Mouse (Mus musculus): ENCODE measurements around the gene H2-T22. TPM values are rescaled to one million over a fixed set of nuclear protein-coding genes. Genes with fewer than 3 reads are reported as not detected.

The H2-T22 gene
- total and polyA plus RNA-seq, 2 experiments = 110 to 138 TPM

DNA sequence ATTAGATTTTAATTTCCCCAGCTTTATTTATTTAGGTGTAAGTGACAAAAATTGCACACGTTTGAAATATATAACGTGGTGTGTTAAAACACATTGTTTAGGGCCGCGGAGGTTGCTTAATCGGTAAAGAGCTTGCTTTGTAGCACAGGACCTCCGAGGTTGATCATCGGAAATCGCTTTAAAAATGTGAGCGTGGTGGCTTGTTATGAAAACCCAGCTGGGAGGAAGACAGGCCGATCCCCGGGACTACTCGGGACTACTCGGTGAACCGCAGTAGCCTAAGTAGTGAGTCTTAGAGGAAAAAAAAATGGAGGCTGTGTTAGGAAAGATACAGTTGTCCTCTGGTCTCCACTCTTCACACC is 47.7 kb downstream of the H2-T22 start:
- TF ChIP-seq POLR2A (IDR thresholded peaks at IDR 0.05; ENCODE audit: extremely low read depth, insufficient read depth, low read length) (no peak), CTCF (IDR thresholded peaks at IDR 0.05; ENCODE audit: low read depth, low read length) (no peak)

DNA sequence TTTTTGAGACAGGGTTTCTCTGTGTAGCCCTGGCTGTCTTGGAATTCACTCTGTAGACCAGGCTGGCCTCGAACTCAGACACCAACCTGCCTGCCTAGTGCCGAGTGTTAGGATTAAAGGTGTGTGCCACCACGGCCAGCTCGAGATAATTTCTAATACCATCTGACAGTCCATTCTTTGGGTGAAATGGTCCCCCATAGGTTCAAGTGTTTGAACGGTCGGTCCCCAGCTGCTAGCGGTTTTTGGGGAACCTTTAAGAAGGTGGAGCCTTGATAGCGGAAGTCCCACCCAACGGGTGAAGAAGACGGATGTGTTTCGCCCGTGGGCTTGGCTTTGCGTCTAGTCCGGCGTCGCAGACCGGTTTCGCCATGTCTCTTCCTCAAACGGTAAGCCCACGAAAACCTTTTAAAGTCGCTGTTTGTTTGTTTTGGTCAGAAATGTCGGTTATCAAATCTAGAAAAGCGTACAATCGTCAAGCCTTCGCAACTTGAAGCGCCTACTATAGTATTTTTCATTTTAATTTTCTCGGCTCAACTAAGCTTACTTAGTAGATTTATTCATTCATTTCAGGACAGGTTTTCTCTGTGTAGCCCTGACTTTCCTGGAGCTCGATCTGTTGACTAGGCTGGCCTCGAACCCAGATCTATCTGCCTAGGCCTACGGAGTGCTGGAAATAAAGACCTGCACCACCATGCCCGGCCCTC is 48.2 kb downstream of the H2-T22 start:
- TF ChIP-seq POLR2A (IDR thresholded peaks at IDR 0.05; ENCODE audit: extremely low read depth, insufficient read depth, low read length) (peak; percentile 67), CTCF (IDR thresholded peaks at IDR 0.05; ENCODE audit: low read depth, low read length) (no peak)
- peak overlapping the region; percentile 68 for H3K27ac ChIP-seq (replicated peaks; ENCODE audit: insufficient read depth, low read depth, low read length)
- H3K27me3 ChIP-seq (ENCODE audit: control insufficient read depth, insufficient read depth, low read length) = no peaks in the 10 kb centered on the region
- peak overlapping the region; percentile 55 for H3K4me3 ChIP-seq (ENCODE audit: insufficient read depth, low read depth, low read length)
- H3K9ac ChIP-seq (ENCODE audit: low read depth, low read length) = peak overlapping the region; percentile 67
- peak; percentile 86 for DNase-seq (ENCODE audit: extremely low read depth, low read depth, low spot score)
- WGBS = under 1% methylated on average over 31 of the region's 31 CpGs
- no peaks in the 10 kb centered on the region for H3K36me3 ChIP-seq (ENCODE audit: control insufficient read depth, insufficient read depth, low read length)
- peaks cover 4% of the 10 kb centered on the region; the same call in 1 of the 2 replicates for H3K79me2 ChIP-seq (ENCODE audit: control insufficient read depth, insufficient read depth, low read length)
- peaks cover 7% of the 10 kb centered on the region for H3K4me1 ChIP-seq (ENCODE audit: control insufficient read depth, insufficient read depth, low read length)

More for the DNA sequence above, 47.7 kb downstream of the H2-T22 start:
- Histone ChIP-seq H3K27me3 (ENCODE audit: control insufficient read depth, insufficient read depth, low read length) (no peaks in the 10 kb centered on the region), H3K27ac (replicated peaks; ENCODE audit: insufficient read depth, low read depth, low read length) (no peak overlapping the region), H3K4me3 (ENCODE audit: insufficient read depth, low read depth, low read length) (peak overlapping the region; percentile 55), H3K4me1 (ENCODE audit: control insufficient read depth, insufficient read depth, low read length) (peaks cover 7% of the 10 kb centered on the region), H3K79me2 (ENCODE audit: control insufficient read depth, insufficient read depth, low read length) (peaks cover 5% of the 10 kb centered on the region; the same call in 1 of the 2 replicates), H3K36me3 (ENCODE audit: control insufficient read depth, insufficient read depth, low read length) (no peaks in the 10 kb centered on the region), H3K9ac (ENCODE audit: low read depth, low read length) (peak overlapping the region; percentile 67)
- under 1% methylated on average over 14 of the region's 14 CpGs for whole genome bisulfite sequencing
- no peak for DNase-seq (ENCODE audit: extremely low read depth, low read depth, low spot score)

DNA sequence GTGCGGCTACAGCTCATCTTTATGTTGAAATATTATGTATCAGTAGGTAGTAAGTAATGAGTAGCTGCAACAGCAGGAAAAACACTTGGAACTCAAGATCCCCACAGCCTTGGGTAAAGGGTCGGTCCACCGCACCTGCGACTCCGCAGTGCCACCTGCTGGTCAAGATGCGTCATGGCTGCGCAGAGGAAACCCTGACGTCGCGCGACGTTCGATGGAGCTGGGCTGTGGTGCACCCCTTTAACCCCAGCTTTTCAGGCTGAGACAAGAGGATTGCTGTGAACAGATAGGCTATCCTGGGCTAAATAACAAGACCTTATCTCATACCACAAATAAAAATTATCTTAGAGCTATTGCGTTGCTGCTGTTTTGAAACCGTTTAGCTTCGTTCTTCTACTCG is 48.9 kb downstream of the H2-T22 start:
- H3K79me2 ChIP-seq (ENCODE audit: control insufficient read depth, insufficient read depth, low read length) = peaks cover 4% of the 10 kb centered on the region; the same call in 1 of the 2 replicates
- no peaks in the 10 kb centered on the region for H3K27me3 ChIP-seq (ENCODE audit: control insufficient read depth, insufficient read depth, low read length)
- H3K4me1 ChIP-seq (ENCODE audit: control insufficient read depth, insufficient read depth, low read length) = peaks cover 6% of the 10 kb centered on the region
- DNase-seq (ENCODE audit: extremely low read depth, low read depth, low spot score) = peak; percentile 54
- 0 out of 2 replicates have a peak overlapping the region, but pooled peaks have one; percentile 0 for H3K4me3 ChIP-seq (ENCODE audit: insufficient read depth, low read depth, low read length)
- no peaks in the 10 kb centered on the region for H3K36me3 ChIP-seq (ENCODE audit: control insufficient read depth, insufficient read depth, low read length)
- TF ChIP-seq CTCF (IDR thresholded peaks at IDR 0.05; ENCODE audit: low read depth, low read length) (peak; percentile 100), POLR2A (IDR thresholded peaks at IDR 0.05; ENCODE audit: extremely low read depth, insufficient read depth, low read length) (no peak)
- WGBS = 3% methylated on average over 17 of the region's 17 CpGs
- H3K27ac ChIP-seq (replicated peaks; ENCODE audit: insufficient read depth, low read depth, low read length) = no peak overlapping the region
- H3K9ac ChIP-seq (ENCODE audit: low read depth, low read length) = no peak overlapping the region

DNA sequence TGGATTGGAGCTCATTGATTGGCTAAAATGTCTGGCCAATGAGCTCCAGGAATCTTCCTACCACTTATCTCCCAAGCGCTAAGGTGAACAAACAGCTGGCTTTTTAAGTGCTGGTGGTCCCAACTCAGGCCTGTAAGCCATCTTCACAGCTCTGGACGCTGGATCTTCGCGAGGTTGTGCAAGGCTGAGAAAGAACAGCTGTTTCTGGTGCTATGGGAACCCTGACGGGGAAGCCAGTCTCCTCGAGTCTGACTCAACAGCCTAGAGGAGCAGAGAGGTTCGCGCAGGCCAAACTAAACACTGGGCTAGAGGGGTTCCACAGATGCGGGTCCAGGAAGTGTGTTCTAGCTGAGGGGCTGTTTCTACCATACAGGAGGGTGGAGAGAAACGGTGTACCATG is 50.8 kb downstream of the H2-T22 start:
- no peak for TF ChIP-seq POLR2A (IDR thresholded peaks at IDR 0.05; ENCODE audit: extremely low read depth, insufficient read depth, low read length)
- TF ChIP-seq CTCF (IDR thresholded peaks at IDR 0.05; ENCODE audit: low read depth, low read length) = no peak
- 42% methylated on average over 10 of the region's 10 CpGs for WGBS
- H3K4me3 ChIP-seq (ENCODE audit: insufficient read depth, low read depth, low read length) = no peak overlapping the region
- no peak for DNase-seq (ENCODE audit: extremely low read depth, low read depth, low spot score)
- H3K36me3 ChIP-seq (ENCODE audit: control insufficient read depth, insufficient read depth, low read length) = peaks cover 3% of the 10 kb centered on the region; the same call in 1 of the 2 replicates
- no peaks in the 10 kb centered on the region for H3K27me3 ChIP-seq (ENCODE audit: control insufficient read depth, insufficient read depth, low read length)
- no peak overlapping the region for H3K9ac ChIP-seq (ENCODE audit: low read depth, low read length)
- peaks cover 3% of the 10 kb centered on the region for H3K4me1 ChIP-seq (ENCODE audit: control insufficient read depth, insufficient read depth, low read length)
- peaks cover 4% of the 10 kb centered on the region; the same call in 1 of the 2 replicates for H3K79me2 ChIP-seq (ENCODE audit: control insufficient read depth, insufficient read depth, low read length)
- H3K27ac ChIP-seq (replicated peaks; ENCODE audit: insufficient read depth, low read depth, low read length) = no peak overlapping the region

Other genes starting within 250 kb of the H2-T22 start
- 0.92 and 0.94 TPM in 2 replicates for gene Ier3, start 221.1 kb downstream of the H2-T22 start, total RNA-seq (2014; rRNA removed)
- 0.91 and 1.6 TPM in 2 replicates for gene Ier3, start 221.1 kb downstream of the H2-T22 start, polyA plus RNA-seq (2012; rRNA removed)
- gene Flot1, start 219.5 kb downstream of the H2-T22 start, total RNA-seq (2014; rRNA removed) = 18.0 and 19.5 TPM in 2 replicates
- gene Flot1, start 219.5 kb downstream of the H2-T22 start, polyA plus RNA-seq (2012; rRNA removed) = 19.6 and 26.7 TPM in 2 replicates
- 37.5 and 67.3 TPM in 2 replicates for gene Tubb5, start 204.4 kb downstream of the H2-T22 start, total RNA-seq (2014; rRNA removed)
- 56.4 and 62.2 TPM in 2 replicates for gene Tubb5, start 204.4 kb downstream of the H2-T22 start, polyA plus RNA-seq (2012; rRNA removed)
- gene Mdc1, start 201.2 kb downstream of the H2-T22 start, total RNA-seq (2014; rRNA removed) = 3.0 and 3.5 TPM in 2 replicates
- 1.7 and 2.4 TPM in 2 replicates for gene Mdc1, start 201.2 kb downstream of the H2-T22 start, polyA plus RNA-seq (2012; rRNA removed)
- gene Nrm, start 181.4 kb downstream of the H2-T22 start, total RNA-seq (2014; rRNA removed) = 0.18 and 2.4 TPM in 2 replicates
- 1.4 and 2.4 TPM in 2 replicates for gene Nrm, start 181.4 kb downstream of the H2-T22 start, polyA plus RNA-seq (2012; rRNA removed)
- gene Ppp1r18, start 177.2 kb downstream of the H2-T22 start, total RNA-seq (2014; rRNA removed) = 2.0 and 3.8 TPM in 2 replicates
- 4.7 and 5.5 TPM in 2 replicates for gene Ppp1r18, start 177.2 kb downstream of the H2-T22 start, polyA plus RNA-seq (2012; rRNA removed)
- gene Dhx16, start 162.9 kb downstream of the H2-T22 start, total RNA-seq (2014; rRNA removed) = 18.5 and 25.8 TPM in 2 replicates
- 41.4 and 52.2 TPM in 2 replicates for gene Dhx16, start 162.9 kb downstream of the H2-T22 start, polyA plus RNA-seq (2012; rRNA removed)
- gene 2310061I04Rik, start 145.3 kb downstream of the H2-T22 start, total RNA-seq (2014; rRNA removed) = 4.9 and 7.0 TPM in 2 replicates
- 35.3 and 37.4 TPM in 2 replicates for gene 2310061I04Rik, start 145.3 kb downstream of the H2-T22 start, polyA plus RNA-seq (2012; rRNA removed)
- gene Atat1, start 132.7 kb downstream of the H2-T22 start, total RNA-seq (2014; rRNA removed) = 12.1 and 12.8 TPM in 2 replicates
- gene Atat1, start 132.7 kb downstream of the H2-T22 start, polyA plus RNA-seq (2012; rRNA removed) = 37.4 and 47.5 TPM in 2 replicates
- gene Mrps18b, start 126.4 kb downstream of the H2-T22 start, total RNA-seq (2014; rRNA removed) = 41.1 and 58.7 TPM in 2 replicates
- gene Mrps18b, start 126.4 kb downstream of the H2-T22 start, polyA plus RNA-seq (2012; rRNA removed) = 89.5 and 106 TPM in 2 replicates
- 14.6 and 14.7 TPM in 2 replicates for gene Ppp1r10, start 126.3 kb downstream of the H2-T22 start, total RNA-seq (2014; rRNA removed)
- 15.8 and 30.0 TPM in 2 replicates for gene Ppp1r10, start 126.3 kb downstream of the H2-T22 start, polyA plus RNA-seq (2012; rRNA removed)
- 24.1 and 24.6 TPM in 2 replicates for gene Abcf1, start 73.0 kb downstream of the H2-T22 start, total RNA-seq (2014; rRNA removed)
- 41.1 and 43.2 TPM in 2 replicates for gene Abcf1, start 73.0 kb downstream of the H2-T22 start, polyA plus RNA-seq (2012; rRNA removed)
- gene Gnl1, start 62.9 kb downstream of the H2-T22 start, total RNA-seq (2014; rRNA removed) = 8.8 and 9.3 TPM in 2 replicates
- 8.4 and 8.9 TPM in 2 replicates for gene Gnl1, start 62.9 kb downstream of the H2-T22 start, polyA plus RNA-seq (2012; rRNA removed)
- 1.8 and 2.9 TPM in 2 replicates for gene Prr3, start 62.5 kb downstream of the H2-T22 start, total RNA-seq (2014; rRNA removed)
- 5.0 and 8.3 TPM in 2 replicates for gene Prr3, start 62.5 kb downstream of the H2-T22 start, polyA plus RNA-seq (2012; rRNA removed)
- 4.9 and 5.3 TPM in 2 replicates for gene H2-T24, start 22.2 kb downstream of the H2-T22 start, total RNA-seq (2014; rRNA removed)
- 1.9 and 2.1 TPM in 2 replicates for gene H2-T24, start 22.2 kb downstream of the H2-T22 start, polyA plus RNA-seq (2012; rRNA removed)
- 291 and 323 TPM in 2 replicates for gene H2-T23, start 9.9 kb downstream of the H2-T22 start, total RNA-seq (2014; rRNA removed)
- 423 and 492 TPM in 2 replicates for gene H2-T23, start 9.9 kb downstream of the H2-T22 start, polyA plus RNA-seq (2012; rRNA removed)
- 0.09 TPM in 1 of 2 replicates, not detected in the other for gene Gm6034, start 214 bp upstream of the H2-T22 start, total RNA-seq (2014; rRNA removed)
- gene Gm6034, start 214 bp upstream of the H2-T22 start, polyA plus RNA-seq (2012; rRNA removed) = 0.05 and 0.06 TPM in 2 replicates
- 0.13 TPM in 1 of 2 replicates, not detected in the other for gene Gm11127, start 15.6 kb upstream of the H2-T22 start, total RNA-seq (2014; rRNA removed)
- 0.06 TPM in 1 of 2 replicates, not detected in the other for gene Gm11127, start 15.6 kb upstream of the H2-T22 start, polyA plus RNA-seq (2012; rRNA removed)
- gene Gm19684, start 78.9 kb upstream of the H2-T22 start, total RNA-seq (2014; rRNA removed) = 0.18 and 0.47 TPM in 2 replicates
- gene Gm19684, start 78.9 kb upstream of the H2-T22 start, polyA plus RNA-seq (2012; rRNA removed) = 0.10 and 0.11 TPM in 2 replicates
- gene Gm7030, start 86.7 kb upstream of the H2-T22 start, total RNA-seq (2014; rRNA removed) = not detected in 2 replicates
- not detected in 2 replicates for gene Gm7030, start 86.7 kb upstream of the H2-T22 start, polyA plus RNA-seq (2012; rRNA removed)
- gene Gm8909, start 125.8 kb upstream of the H2-T22 start, total RNA-seq (2014; rRNA removed) = not detected in 2 replicates
- gene Gm8909, start 125.8 kb upstream of the H2-T22 start, polyA plus RNA-seq (2012; rRNA removed) = not detected in 2 replicates
- gene H2-T3, start 147.5 kb upstream of the H2-T22 start, total RNA-seq (2014; rRNA removed) = not detected in 2 replicates
- gene H2-T3, start 147.5 kb upstream of the H2-T22 start, polyA plus RNA-seq (2012; rRNA removed) = not detected in 2 replicates
- 10.6 and 16.4 TPM in 2 replicates for gene Rpp21, start 215.3 kb upstream of the H2-T22 start, total RNA-seq (2014; rRNA removed)
- gene Rpp21, start 215.3 kb upstream of the H2-T22 start, polyA plus RNA-seq (2012; rRNA removed) = 42.7 and 43.6 TPM in 2 replicates
- 4.8 and 5.0 TPM in 2 replicates for gene Trim39, start 229.5 kb upstream of the H2-T22 start, total RNA-seq (2014; rRNA removed)
- 5.3 and 8.0 TPM in 2 replicates for gene Trim39, start 229.5 kb upstream of the H2-T22 start, polyA plus RNA-seq (2012; rRNA removed)
- not detected in 2 replicates for gene H2-M10.2, start 243.7 kb upstream of the H2-T22 start, total RNA-seq (2014; rRNA removed)
- not detected in 2 replicates for gene H2-M10.2, start 243.7 kb upstream of the H2-T22 start, polyA plus RNA-seq (2012; rRNA removed)

Data from liver, adult 2 months (tissue).